8 mouse cellular contexts compared by ENCODE assay signal in the genomic region with DNA sequence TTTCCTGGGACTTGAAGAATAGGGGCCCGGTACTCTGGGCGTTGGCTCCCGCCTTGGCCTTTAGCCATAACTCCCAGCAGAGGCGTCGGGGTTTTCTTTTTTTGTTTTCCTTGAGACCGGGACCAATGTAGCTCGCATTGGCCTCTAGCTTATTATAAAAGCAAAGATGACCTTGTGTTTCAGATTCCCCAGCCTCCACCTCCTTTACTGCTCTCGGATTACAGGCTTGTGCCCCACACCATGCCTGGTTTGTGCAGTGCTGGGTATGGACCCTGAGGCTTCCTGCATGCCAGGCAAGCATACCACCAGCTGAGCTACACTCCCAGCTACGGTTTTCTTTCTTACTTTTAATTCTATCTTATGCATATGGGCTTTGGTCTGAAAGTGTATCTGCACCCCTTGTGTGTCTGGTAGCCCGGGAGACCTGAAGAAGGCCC. TPM values are rescaled to one million over a fixed set of nuclear protein-coding genes. Genes with fewer than 3 reads are reported as not detected.
A peak's percentile ranks its signal among the peaks of the same experiment; 100 is the strongest.
DNase-seq lines count a peak whose midpoint lies in the region; ATAC-seq and TF ChIP-seq lines count a peak whose summit lies in the region.

No protein-coding gene starts in this region.

- 11% methylated on average over 10 of the region's 10 CpGs for WGBS in liver, embryonic 11.5 days
- 11% methylated on average over 10 of the region's 10 CpGs for WGBS in intestine, embryonic 16.5 days

- peaks cover 38% of the 10 kb centered on the region for H3K79me2 ChIP-seq in myocyte (ENCODE audit: control insufficient read depth, insufficient read depth)

- DNase-seq in liver, embryonic 11.5 days (ENCODE audit: low spot score): no peak
- DNase-seq in liver: no peak
- DNase-seq in adrenal gland, postnatal 4 days (ENCODE audit: low spot score in 2 of 2): no peak
- DNase-seq in right cerebral cortex, postnatal 36 days (ENCODE audit: low spot score in 2 of 2): no peak
- no peak for DNase-seq in right cerebral cortex, postnatal 10 days (ENCODE audit: low spot score in 2 of 2)

- H3K4me1 ChIP-seq in liver, embryonic 11.5 days (replicated peaks; ENCODE audit: control insufficient read depth, insufficient read depth, low read length): peaks cover 62% of the 10 kb centered on the region
- peaks cover 63% of the 10 kb centered on the region for H3K4me1 ChIP-seq in intestine, embryonic 16.5 days (ENCODE audit: control insufficient read depth, insufficient read depth, low read length)

- peak overlapping the region; percentile 29 for H3K4me3 ChIP-seq in liver, embryonic 11.5 days (ENCODE audit: low read depth, low read length)
- H3K4me3 ChIP-seq in intestine, embryonic 16.5 days (ENCODE audit: low read length): peak overlapping the region; percentile 71
- H3K4me3 ChIP-seq in myocyte: peak overlapping the region; percentile 47

- no peaks in the 10 kb centered on the region for H3K36me3 ChIP-seq in liver, embryonic 11.5 days (ENCODE audit: control insufficient read depth, insufficient read depth, low read length)
- no peaks in the 10 kb centered on the region for H3K36me3 ChIP-seq in intestine, embryonic 16.5 days (ENCODE audit: control insufficient read depth, insufficient read depth, low read length)
- no peaks in the 10 kb centered on the region for H3K36me3 ChIP-seq in myocyte (ENCODE audit: control insufficient read depth, insufficient read depth)

- peak overlapping the region; percentile 49 for H3K9ac ChIP-seq in liver, embryonic 11.5 days (ENCODE audit: low read depth, low read length)
- H3K9ac ChIP-seq in intestine, embryonic 16.5 days (ENCODE audit: low read depth, low read length): peak overlapping the region; percentile 56

- peak overlapping the region; percentile 98 for H3K4me2 ChIP-seq in liver, embryonic 11.5 days
- H3K4me2 ChIP-seq in intestine, embryonic 16.5 days (ENCODE audit: low read depth, low read length): peak overlapping the region; percentile 99
- H3K4me2 ChIP-seq in myocyte (ENCODE audit: low read depth): peak overlapping the region; percentile 64

- ATAC-seq in liver, embryonic 11.5 days (replicated peaks; ENCODE audit: low FRiP score): no peak
- peak; percentile 3 for ATAC-seq in erythroblast, adult 5-6 weeks (replicated peaks; ENCODE audit: low FRiP score, poor library complexity, severe bottlenecking)
- ATAC-seq in intestine, embryonic 16.5 days: peak; percentile 33

- no peaks in the 10 kb centered on the region for H3K27me3 ChIP-seq in liver, embryonic 11.5 days (replicated peaks; ENCODE audit: control insufficient read depth, insufficient read depth, low read length)
- no peaks in the 10 kb centered on the region for H3K27me3 ChIP-seq in intestine, embryonic 16.5 days (replicated peaks; ENCODE audit: control insufficient read depth, insufficient read depth, low read length)
- no peaks in the 10 kb centered on the region for H3K27me3 ChIP-seq in myocyte (ENCODE audit: control insufficient read depth, insufficient read depth, insufficient read length)

- H3ac ChIP-seq in myocyte (ENCODE audit: control insufficient read depth, insufficient read length): peak overlapping the region; percentile 20

- H3K27ac ChIP-seq in liver, embryonic 11.5 days (ENCODE audit: low read depth, low read length): peak overlapping the region; percentile 88
- peak overlapping the region; percentile 96 for H3K27ac ChIP-seq in intestine, embryonic 16.5 days (ENCODE audit: low read length)

- TF ChIP-seq POLR2A in myocyte (IDR thresholded peaks at IDR 0.05; ENCODE audit: insufficient read length, low read depth): peak; percentile 4

- no peaks in the 10 kb centered on the region for H3K9me3 ChIP-seq in liver, embryonic 11.5 days (ENCODE audit: control insufficient read depth, low read length)
- H3K9me3 ChIP-seq in intestine, embryonic 16.5 days (ENCODE audit: control insufficient read depth, low read length): no peaks in the 10 kb centered on the region

TF ChIP-seq in myocyte, 11 proteins besides CTCF, POLR2A, EP300 and RAD21:
- TF ChIP-seq MYOG (IDR thresholded peaks at IDR 0.05; ENCODE audit: control insufficient read depth in 1 of 3, insufficient read depth in 1 of 3, insufficient read length in 2 of 3, low read depth in 2 of 3): no peak
- no peak for TF ChIP-seq MYOD1 (IDR thresholded peaks at IDR 0.05; ENCODE audit: control insufficient read depth in 1 of 3, insufficient read length in 2 of 3, low read depth in 2 of 3)
- TF ChIP-seq USF1 (IDR thresholded peaks at IDR 0.05; ENCODE audit: low read depth): no peak
- TF ChIP-seq SRF (IDR thresholded peaks at IDR 0.05; ENCODE audit: control insufficient read depth, insufficient read length, low read depth): no peak
- no peak for TF ChIP-seq TCF12 (IDR thresholded peaks at IDR 0.05; ENCODE audit: insufficient read depth, poor library complexity, severe bottlenecking)
- TF ChIP-seq TCF3 (IDR thresholded peaks at IDR 0.05; ENCODE audit: insufficient read length, low read depth): no peak
- no peak for TF ChIP-seq MAX (IDR thresholded peaks at IDR 0.05; ENCODE audit: low read depth)
- no peak for TF ChIP-seq E2F4 (IDR thresholded peaks at IDR 0.05; ENCODE audit: insufficient read depth)
- TF ChIP-seq POLR2AphosphoS2 (IDR thresholded peaks at IDR 0.05; ENCODE audit: insufficient read length, low read depth): no peak

RNA-seq across cellular contexts. Expression of a gene that starts 0.4 kb away (rescaled TPM):
- polyA plus RNA-seq in liver, embryonic 11.5 days (2014; fragmentation: Nextera tagmentation; extraction: Ambion mirVana): 17.1 and 18.5 TPM in 2 replicates
- total RNA-seq in erythroblast, adult 5-6 weeks (2015; ENCODE audit: low replicate concordance): 9.0 and 11.1 TPM in 2 replicates
- total RNA-seq in erythroblast, adult 5-6 weeks (2017; ENCODE audit: low replicate concordance): 12.2 and 21.9 TPM in 2 replicates
- 11.6 and 14.8 TPM in 2 replicates for polyA plus RNA-seq in intestine, embryonic 16.5 days (2015; fragmentation: Nextera tagmentation; extraction: Ambion mirVana)
- polyA plus RNA-seq in myocyte (2012; fragmentation: generic; extraction: Trizol): 6.1 TPM
- total RNA-seq in adrenal gland, postnatal 4 days (2021): 10 to 100 TPM; 13.4 to 13.7 TPM

RNA-seq across cellular contexts. Expression of a gene that starts 39.0 kb away (rescaled TPM):
- polyA plus RNA-seq in liver, embryonic 11.5 days (2014; fragmentation: Nextera tagmentation; extraction: Ambion mirVana): 34.9 TPM in 2 replicates
- 21.3 and 30.7 TPM in 2 replicates for total RNA-seq in erythroblast, adult 5-6 weeks (2015; ENCODE audit: low replicate concordance)
- 10.9 and 28.0 TPM in 2 replicates for total RNA-seq in erythroblast, adult 5-6 weeks (2017; ENCODE audit: low replicate concordance)
- 18.8 and 18.9 TPM in 2 replicates for polyA plus RNA-seq in intestine, embryonic 16.5 days (2015; fragmentation: Nextera tagmentation; extraction: Ambion mirVana)
- polyA plus RNA-seq in myocyte (2012; fragmentation: generic; extraction: Trizol): 46.4 TPM
- total RNA-seq in adrenal gland, postnatal 4 days (2021): 10 to 100 TPM; 52.8 to 65.7 TPM

RNA-seq across cellular contexts. Expression of a gene that starts 54.8 kb away (rescaled TPM):
- 30.4 and 35.1 TPM in 2 replicates for polyA plus RNA-seq in liver, embryonic 11.5 days (2014; fragmentation: Nextera tagmentation; extraction: Ambion mirVana)
- 72.4 and 83.0 TPM in 2 replicates for total RNA-seq in erythroblast, adult 5-6 weeks (2015; ENCODE audit: low replicate concordance)
- total RNA-seq in erythroblast, adult 5-6 weeks (2017; ENCODE audit: low replicate concordance): 147 and 218 TPM in 2 replicates
- polyA plus RNA-seq in intestine, embryonic 16.5 days (2015; fragmentation: Nextera tagmentation; extraction: Ambion mirVana): 25.0 and 25.2 TPM in 2 replicates
- polyA plus RNA-seq in myocyte (2012; fragmentation: generic; extraction: Trizol): 19.8 TPM
- 10 to 100 TPM; 21.9 to 23.2 TPM for total RNA-seq in adrenal gland, postnatal 4 days (2021)
